Mouse (Mus musculus) embryonic fibroblast, embryonic 13.5 days (primary cell): ENCODE data around the gene Borcs6.

Experiments used
- CTCF ChIP-seq: IDR thresholded peaks from 2 replicates; pipeline ENCODE4 v1.5.1; 2011; ENCODE audit warnings: mild to moderate bottlenecking, control low read depth, low read length, moderate library complexity, borderline replicate concordance; ENCODE audit not compliant: insufficient read depth
- POLR2A ChIP-seq: IDR thresholded peaks from 2 replicates; pipeline ENCODE4 v1.6.1; 2011; ENCODE audit warnings: low read depth, mild to moderate bottlenecking, control low read depth, low read length, moderate library complexity

DNA sequence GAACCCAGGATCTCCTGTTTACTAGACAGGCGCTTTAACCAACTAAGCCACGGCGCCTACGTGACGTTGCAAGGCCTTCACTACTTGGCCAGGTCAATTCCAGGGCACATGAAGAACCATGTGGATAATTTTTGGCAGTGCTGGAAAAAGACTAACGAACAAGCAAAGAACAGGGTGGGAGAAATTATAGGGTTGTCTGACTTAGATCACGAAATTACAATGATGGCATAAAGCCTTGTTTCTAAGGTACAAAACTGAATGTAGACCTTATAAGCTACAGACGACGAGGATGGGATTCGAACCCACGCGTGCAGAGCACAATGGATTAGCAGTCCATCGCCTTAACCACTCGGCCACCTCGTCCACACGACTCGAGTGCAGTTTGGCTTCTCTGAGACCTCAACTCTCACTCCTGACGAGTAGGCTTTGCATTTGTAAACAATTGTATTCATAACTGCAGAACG lies 3.3 kb downstream of the Borcs6 start:
- TF ChIP-seq CTCF, result no peak
- TF ChIP-seq POLR2A, result no peak
